Comparison of ENCODE assay signal across 14 mouse cellular contexts in the genomic region with DNA sequence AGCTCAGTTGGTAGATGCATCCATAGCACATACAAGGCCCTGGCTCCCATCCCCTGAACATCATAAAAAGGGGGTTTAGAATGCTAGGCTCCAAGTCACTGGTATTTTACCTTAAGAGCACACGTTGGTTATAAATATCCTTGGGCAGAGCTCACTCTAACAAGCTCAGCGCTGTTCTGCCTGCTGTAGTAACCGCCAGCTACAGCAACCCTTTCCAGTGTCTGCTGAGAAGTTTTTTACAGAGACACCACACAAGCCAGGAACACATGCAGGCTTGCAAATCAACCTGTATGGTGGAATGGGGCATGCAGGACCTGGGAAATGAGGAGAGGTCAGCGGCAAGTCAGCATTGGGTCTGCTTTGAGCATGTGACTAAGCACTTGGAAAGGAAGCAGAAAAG. TPM values are rescaled to one million over a fixed set of nuclear protein-coding genes. Genes with fewer than 3 reads are reported as not detected.
"Had no signal": no experiment of that assay in that cellular context is flagged by ENCODE, and none has a peak within 500 bp of the region (broad histone marks: within the 10 kb centered on the region; RNA-seq: fewer than 3 reads in every experiment).

No protein-coding gene starts in this region.

- DNase-seq: kidney, adult 8-10 months; kidney, postnatal 25 days; layer of hippocampus, adult 9-11 months; liver; liver, embryonic 13.5 days; liver, postnatal 0 days; lung, postnatal 14 days; thymus, postnatal 4 days had no signal

- H3K36me3 ChIP-seq: limb, embryonic 12.5 days; liver, embryonic 13.5 days; lung, embryonic 15.5 days; midbrain, embryonic 13.5 days had no signal

- H3K9me3 ChIP-seq: limb, embryonic 12.5 days; liver, embryonic 13.5 days; lung, embryonic 15.5 days; megakaryocyte, embryonic 14.5 days; midbrain, embryonic 13.5 days had no signal

- ATAC-seq: liver, postnatal 0 days; midbrain, embryonic 13.5 days had no signal

- H3K4me2 ChIP-seq: limb, embryonic 12.5 days; liver, embryonic 13.5 days; lung, embryonic 15.5 days; midbrain, embryonic 13.5 days had no signal

- H3K27me3 ChIP-seq: limb, embryonic 12.5 days; liver, embryonic 13.5 days; lung, embryonic 15.5 days; midbrain, embryonic 13.5 days had no signal

- H3K4me1 ChIP-seq: liver, embryonic 13.5 days; lung, embryonic 15.5 days; megakaryocyte, embryonic 14.5 days had no signal

- H3K27ac ChIP-seq: limb, embryonic 12.5 days; liver, embryonic 13.5 days; lung, embryonic 15.5 days; macrophage; midbrain, embryonic 13.5 days; stomach, postnatal 0 days had no signal

- H3K4me3 ChIP-seq: limb, embryonic 12.5 days; liver, embryonic 13.5 days; lung, embryonic 15.5 days; megakaryocyte, embryonic 14.5 days; midbrain, embryonic 13.5 days had no signal

- H3K9ac ChIP-seq: limb, embryonic 12.5 days; liver, embryonic 13.5 days; liver, postnatal 0 days; lung, embryonic 15.5 days; midbrain, embryonic 13.5 days had no signal

RNA-seq across cellular contexts. Expression of a gene that starts 57.0 kb away (rescaled TPM):
- polyA plus RNA-seq: liver, embryonic 13.5 days; liver, postnatal 0 days; macrophage had no signal
